Mouse (Mus musculus): ENCODE results near the gene Xpo4.

The Xpo4 gene

DNA sequence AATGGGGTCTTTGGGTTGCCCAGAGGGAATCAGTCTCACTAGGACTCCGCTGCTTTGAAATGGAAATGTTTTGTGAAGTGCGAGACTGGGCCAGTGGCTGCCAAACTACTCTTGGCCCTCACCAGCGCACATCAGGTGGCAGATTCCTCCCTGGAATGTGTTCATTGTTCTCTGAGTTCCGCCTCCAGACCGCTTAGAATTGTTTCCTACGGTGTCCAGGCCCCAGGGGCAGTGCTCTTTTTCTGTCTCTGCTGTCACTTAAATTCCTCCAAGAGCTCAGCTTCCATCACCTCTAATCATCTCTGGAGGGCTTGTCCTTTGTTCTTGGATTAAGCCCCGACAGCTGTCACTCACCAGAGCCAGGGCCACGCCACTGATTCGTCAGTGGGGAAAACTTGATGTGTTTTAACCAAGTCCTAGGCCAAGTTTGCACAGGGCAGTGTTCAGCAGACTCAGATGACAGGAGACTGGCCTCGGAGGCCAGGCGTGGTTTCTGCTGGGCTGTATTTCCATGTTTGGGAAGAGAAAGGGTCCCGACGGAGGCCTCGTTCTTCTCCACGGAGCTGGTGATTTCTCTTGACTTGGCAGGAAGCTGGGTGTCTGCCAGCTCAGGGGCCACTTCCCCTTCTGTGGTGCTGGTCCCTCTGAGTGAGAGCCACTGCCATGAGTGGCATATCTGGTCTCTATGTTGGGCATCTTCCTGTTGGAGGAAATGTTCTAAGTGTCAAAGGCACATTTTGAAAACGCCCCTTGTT lies 127.8 kb downstream of the Xpo4 start:
- DNase-seq (ENCODE audit: low read depth in 2 of 2, low spot score in 2 of 2), result no peak

DNA sequence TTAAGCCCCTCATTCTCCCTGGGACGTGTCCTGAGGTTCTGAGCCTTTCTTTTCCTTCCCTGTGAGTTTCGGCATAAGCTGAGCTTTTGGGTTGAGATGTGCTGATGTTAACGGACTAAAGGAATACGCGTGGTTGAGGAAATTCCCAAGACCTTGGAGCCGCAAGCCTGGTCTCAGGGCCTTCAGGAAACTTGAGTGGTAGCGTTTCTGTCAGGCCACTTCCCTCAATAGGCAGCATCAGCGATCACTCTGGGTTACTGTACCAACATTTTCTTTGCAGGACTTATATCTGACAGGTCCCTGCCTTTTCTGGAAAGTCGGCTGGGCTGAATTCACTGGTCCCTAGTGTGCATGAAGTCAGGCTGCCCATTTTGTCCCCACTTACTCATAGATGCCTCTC lies 128.4 kb downstream of the Xpo4 start:
- no peak for DNase-seq (ENCODE audit: low read depth in 2 of 2, low spot score in 2 of 2)

DNA sequence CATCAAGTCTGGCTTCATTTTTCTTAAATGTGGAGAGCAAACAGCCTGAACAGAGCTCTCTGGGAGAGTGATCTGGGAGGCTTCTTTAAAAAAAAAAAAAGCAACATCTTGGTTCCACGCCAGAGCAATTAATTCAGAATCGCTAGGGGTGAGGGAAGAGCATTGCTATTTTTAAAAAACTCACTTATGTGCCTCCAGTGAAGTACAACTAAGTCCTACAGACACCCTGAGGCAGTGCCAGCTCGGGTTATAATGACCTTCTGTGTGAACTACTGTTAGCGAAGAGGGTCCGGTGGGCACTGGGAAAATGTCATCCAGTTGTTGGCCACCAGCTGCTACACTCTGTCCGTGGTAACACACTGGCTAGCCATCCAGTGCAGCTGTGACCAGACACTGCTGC lies 129.6 kb downstream of the Xpo4 start:
- no peak for DNase-seq (ENCODE audit: low read depth in 2 of 2, low spot score in 2 of 2)

DNA sequence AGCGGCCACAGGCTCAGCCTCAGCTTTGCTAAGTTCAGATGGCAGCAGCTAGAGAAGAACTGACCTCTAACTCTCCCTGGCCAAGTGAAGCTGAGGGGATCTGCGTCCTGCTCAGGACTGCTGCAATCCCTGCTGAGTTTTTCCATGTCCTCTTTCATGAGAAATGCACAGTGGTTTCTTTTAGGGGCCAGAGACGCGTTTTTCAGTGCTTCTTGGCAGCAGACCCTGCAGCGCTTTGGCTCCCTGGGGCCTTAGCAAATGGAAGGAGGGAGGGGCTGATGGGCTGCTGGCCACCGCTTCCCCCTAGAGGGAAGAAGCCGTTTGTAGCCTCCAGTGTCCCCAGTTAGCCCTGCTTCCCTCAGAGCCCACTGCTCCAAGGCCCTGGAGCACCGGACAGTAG lies 130.3 kb downstream of the Xpo4 start:
- DNase-seq (ENCODE audit: low read depth in 2 of 2, low spot score in 2 of 2), result no peak

DNA sequence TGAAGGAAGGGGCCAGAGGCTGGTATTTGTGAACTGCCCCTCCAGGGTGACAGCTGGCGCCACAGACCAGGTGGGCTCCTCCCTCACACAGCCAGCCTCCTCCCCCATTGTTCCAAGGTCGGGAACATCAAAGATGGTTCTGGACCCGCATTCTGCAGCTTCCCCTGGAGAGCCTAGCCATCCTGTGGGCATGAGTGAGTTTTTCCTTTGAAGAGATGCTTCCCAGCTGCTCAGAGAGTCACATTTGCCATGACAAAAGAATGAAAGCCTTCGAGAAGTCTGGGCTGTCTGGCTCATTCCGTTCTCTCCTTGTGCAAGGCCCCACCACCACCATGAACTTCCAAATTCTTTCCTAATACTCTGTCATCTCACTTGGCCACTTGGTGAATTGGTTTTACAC lies 130.9 kb downstream of the Xpo4 start:
- DNase-seq (ENCODE audit: low read depth in 2 of 2, low spot score in 2 of 2), result no peak

DNA sequence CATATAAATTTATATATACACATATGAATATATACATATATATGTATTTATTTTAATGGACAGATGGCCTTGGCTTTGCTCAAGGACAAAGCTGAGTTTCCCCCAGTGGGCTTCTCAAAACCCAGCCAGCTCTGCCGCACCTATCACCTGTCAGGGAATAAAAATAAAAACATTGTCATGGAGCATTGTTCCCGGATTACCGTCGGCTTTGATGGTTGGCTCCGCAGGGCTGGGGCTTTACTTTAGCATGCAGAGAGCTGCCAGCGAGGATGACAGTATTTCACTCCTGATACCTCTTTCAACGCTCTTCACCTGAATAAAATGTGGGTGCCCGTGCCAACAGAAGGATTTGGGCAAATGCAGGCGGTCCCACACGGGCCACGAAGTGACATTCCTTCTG lies 131.4 kb downstream of the Xpo4 start:
- DNase-seq (ENCODE audit: low read depth in 2 of 2, low spot score in 2 of 2), result no peak

DNA sequence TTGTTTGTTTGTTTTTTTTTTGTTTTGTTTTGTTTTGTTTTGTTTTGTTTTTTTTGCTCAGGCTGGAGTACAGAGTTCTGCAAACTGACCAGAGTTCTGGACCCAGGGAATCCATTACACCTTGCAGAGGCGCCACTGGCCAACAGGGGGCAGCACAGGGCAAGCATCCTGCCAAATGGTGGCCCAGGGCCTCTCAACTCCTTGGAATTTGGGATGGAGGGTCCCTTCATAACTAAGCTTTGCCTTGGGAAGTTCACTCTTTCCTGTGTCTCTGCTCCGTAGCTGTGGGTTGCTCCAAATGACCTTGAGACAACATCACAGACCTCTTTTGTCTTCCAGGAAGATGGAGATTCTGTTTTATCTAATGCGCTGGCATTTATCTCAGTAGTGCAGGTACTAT lies 132.0 kb downstream of the Xpo4 start:
- peak in 1 of 2 experiments; percentile 24 for DNase-seq (ENCODE audit: low read depth in 2 of 2, low spot score in 2 of 2)

DNA sequence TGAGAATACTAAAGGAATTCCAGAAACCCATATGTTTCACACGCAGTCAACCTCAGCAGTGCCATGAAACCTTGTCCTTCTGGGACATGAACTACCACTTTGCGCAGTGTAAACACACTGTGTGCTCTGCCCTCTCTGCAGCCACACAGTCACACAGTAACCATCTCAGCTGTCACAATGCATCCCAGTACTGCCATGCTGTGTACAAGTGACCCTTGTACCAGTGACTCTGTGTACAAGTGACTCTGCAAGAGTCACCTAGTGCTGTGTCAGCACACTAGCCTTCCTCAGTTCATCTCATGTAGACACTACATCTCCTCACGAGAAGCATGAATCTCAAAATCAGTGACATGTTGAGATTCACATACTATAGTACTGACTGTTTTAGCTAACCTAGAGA lies 132.7 kb downstream of the Xpo4 start:
- DNase-seq (ENCODE audit: low read depth in 2 of 2, low spot score in 2 of 2), result no peak

DNA sequence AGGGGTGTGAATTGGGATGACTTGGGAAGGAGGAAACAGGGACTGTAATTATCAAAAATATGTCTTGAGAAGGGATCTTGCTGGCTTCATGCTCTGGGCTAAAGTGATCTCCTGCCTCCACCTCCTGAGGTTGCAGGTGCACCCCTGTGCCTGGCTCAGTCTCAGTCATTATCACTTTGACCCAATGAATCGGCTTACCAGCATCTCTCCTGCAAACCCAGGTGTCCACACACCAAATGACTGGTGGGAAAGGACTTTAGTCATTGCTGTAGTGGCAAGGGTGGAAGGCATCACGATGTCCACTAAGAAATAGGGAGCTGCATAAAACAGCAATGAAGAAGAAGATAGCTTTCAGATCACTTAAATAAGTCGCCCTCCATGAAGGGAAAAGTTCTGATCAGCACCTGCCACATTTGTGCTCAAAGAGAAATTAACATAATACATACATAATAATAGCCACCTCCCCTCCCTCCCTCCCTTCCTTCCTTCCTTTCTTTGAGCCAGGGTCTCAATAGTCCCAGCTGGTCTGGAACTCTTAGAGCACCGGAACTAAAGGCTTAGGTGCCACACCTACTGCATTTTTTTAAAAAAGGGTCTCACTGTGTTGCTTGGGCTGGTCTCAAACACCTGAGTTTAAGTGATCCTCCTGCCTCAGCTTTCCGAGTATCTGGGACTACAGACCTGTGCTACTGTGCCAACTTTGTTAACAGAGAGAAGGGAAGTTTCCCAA lies 135.3 kb downstream of the Xpo4 start:
- DNase-seq (ENCODE audit: low read depth in 2 of 2, low spot score in 2 of 2), result no peak

DNA sequence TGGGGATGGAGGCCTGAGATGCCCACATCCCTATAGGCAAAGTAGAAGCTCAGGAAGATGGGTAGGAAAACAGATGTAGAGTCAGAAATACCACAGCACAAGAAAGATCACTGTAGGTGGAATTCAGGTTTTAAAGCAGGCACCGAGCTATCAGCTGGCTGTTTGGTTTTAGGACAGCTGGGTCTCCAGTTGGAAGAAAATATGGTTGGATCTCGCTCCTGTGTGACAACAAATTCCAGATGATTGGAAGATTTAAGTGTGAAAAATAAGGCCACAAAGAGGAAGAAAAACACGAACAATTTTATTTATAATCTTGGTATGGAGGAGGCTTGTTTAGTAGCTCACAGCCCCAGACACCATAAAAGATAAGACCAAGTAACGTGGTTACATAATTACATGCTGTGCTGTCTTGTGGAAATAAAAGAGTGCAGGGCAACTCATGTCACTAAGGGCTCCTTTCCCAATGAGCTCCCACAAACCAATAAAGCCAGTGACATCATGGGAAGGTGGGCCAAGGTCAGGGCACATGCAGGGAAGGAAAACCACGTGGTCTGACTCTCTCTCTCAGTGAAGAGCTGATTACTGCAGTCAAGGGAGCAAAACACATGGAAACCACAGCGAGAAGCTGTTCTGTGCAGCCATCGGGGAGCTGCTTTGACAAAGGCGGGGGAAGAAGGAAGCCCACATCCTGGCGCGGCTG lies 136.0 kb downstream of the Xpo4 start:
- DNase-seq (ENCODE audit: low read depth in 2 of 2, low spot score in 2 of 2), result no peak

DNA sequence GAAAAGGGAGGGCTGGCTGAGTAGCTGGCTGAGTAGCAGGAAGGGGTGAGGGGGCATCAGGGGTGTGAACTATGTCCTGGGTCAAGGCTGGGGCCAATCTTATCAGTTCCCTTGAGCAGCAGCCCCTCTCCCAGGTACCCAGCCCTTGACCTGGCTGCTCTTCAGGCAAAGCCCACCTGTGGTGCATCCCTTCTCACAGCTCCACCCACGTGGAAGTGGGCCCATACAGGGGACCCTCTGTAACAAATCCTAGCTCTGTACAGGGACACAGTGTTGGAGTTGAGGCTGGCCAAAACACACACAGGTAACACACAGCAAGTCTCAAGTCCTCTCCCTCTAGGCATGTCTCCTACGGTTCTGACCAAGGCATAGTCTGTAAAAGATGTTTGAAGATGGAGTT lies 137.6 kb downstream of the Xpo4 start:
- no peak for DNase-seq (ENCODE audit: low read depth in 2 of 2, low spot score in 2 of 2)

Data from CD8-positive naive resting alpha-beta T cell, adult 2 months (primary cell).